Mouse (Mus musculus): Measurements from ENCODE around the gene Prelid1. TPM values are rescaled to one million over a fixed set of nuclear protein-coding genes. Genes with fewer than 3 reads are reported as not detected.

Prelid1 gene
- polyA plus RNA-seq (2012; rRNA removed) = 147 and 149 TPM in 2 replicates

GRCm38 (mm10) chr13:55319931-55320533 lies at the start of gene Prelid1:
Prelid1 (plus strand) TSS chr13:55320500.

DNA sequence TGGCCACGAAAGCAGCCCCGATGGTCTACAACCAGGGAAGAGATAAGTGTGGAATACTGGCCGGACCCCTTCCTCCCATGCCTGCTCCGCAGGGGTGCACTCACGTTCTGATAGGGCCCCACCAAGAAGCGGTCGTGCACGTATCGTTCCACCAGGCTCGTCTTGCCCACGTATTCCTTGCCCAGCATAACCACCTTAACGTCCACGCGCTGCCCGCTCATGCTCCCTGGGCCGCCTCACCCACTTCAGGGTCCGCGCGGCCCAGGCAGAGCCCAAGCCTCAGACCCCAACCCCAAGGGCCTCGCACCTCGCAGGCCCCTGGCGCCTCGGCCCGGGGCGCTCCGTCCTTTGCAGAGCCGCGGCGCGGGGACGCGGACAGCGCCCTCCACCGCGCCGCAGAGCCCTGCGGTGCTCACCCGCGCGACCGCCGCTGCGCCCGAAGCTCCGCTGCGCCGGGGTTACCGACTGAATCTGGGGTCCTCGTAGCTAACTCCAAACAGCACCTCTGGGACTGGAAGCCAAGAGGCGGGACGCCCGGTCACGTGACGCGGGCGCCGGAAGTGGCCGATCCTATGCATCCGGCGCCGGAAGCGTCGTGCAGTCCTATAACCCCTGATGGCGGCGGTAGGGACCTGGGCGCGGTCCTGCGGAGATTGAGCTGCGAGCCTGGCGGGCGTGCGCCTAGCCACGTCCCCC lies 1.3 kb downstream of the Prelid1 start, which contains the start of gene Rab24:
TSS of gene Rab24 (minus strand) at position 513 of the 696 bp plus-strand sequence.

DNA sequence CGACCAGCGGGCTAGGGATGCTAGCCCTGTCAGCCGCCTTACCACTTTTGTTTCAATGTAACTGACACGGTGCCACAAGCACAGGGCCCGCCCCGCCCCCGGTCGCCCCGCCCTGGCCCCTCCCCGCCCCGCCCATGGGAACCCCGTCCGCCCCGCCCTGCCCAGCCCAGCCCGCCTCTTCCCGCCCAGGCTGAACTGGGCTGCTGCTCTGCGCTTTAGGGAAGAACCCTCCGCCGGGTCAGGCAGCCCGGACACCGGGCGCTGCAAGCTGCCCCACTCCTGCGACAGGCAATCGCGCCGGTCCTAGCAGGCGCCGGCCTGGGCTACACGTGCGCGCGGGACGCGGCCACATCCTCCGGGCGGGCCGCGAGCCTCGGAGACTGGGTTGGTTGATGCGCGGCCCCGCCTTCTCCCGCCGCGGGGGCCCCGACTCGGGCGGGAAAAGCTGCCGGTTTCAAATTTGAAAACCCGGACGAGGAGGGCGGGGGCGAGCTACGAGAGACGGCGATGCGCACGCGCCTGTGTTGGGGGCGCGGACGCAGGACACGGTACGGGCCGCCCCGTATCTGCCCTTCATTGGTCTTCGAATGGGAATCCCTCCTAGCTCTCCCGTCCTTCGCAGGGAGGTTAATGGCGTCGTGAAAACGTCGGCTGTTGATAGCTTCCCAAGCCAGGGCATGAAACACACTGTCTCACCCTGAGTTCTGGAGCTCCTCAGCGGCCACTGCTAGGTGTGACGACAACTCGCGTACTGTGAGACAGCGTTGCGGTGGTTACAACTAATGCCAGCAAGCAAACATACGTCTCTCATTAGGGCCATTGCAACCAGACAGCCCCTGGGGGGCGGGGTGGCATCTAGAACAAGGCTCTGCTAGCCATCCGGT lies 9.6 kb downstream of the Prelid1 start, which contains the start of gene Mxd3:
TSS of gene Mxd3 (minus strand) at position 141 of the 884 bp plus-strand sequence.

GRCm38 (mm10) chr13:55362453-55363060 lies 42.3 kb downstream of the Prelid1 start, which contains the start of gene Lman2:
Lman2 (minus strand) TSS chr13:55362783.

GRCm38 (mm10) chr13:55369531-55370114 lies 49.3 kb downstream of the Prelid1 start, which contains the start of gene Rgs14:
Rgs14 (plus strand) TSS chr13:55369732.

Other genes starting within 250 kb of the Prelid1 start
- gene Uimc1, start 220.2 kb upstream of the Prelid1 start, polyA plus RNA-seq (2012; rRNA removed) = 9.8 and 11.8 TPM in 2 replicates
- 6.8 and 6.9 TPM in 2 replicates for gene Zfp346, start 215.2 kb upstream of the Prelid1 start, polyA plus RNA-seq (2012; rRNA removed)
- not detected in 2 replicates for gene Gm17617, start 187.0 kb upstream of the Prelid1 start, polyA plus RNA-seq (2012; rRNA removed)
- 4.9 and 5.9 TPM in 2 replicates for gene Fgfr4, start 167.9 kb upstream of the Prelid1 start, polyA plus RNA-seq (2012; rRNA removed)
- gene Nsd1, start 110.7 kb upstream of the Prelid1 start, polyA plus RNA-seq (2012; rRNA removed) = 7.6 and 8.3 TPM in 2 replicates
- gene Rab24, start 1.4 kb downstream of the Prelid1 start, polyA plus RNA-seq (2012; rRNA removed) = 53.1 and 64.8 TPM in 2 replicates
- gene Mxd3, start 9.3 kb downstream of the Prelid1 start, polyA plus RNA-seq (2012; rRNA removed) = 14.6 and 15.5 TPM in 2 replicates
- 49.8 and 52.0 TPM in 2 replicates for gene Lman2, start 42.3 kb downstream of the Prelid1 start, polyA plus RNA-seq (2012; rRNA removed)
- gene Rgs14, start 49.2 kb downstream of the Prelid1 start, polyA plus RNA-seq (2012; rRNA removed) = 4.3 and 5.2 TPM in 2 replicates
- not detected in 2 replicates for gene Slc34a1, start 77.7 kb downstream of the Prelid1 start, polyA plus RNA-seq (2012; rRNA removed)
- not detected in 2 replicates for gene Pfn3, start 94.7 kb downstream of the Prelid1 start, polyA plus RNA-seq (2012; rRNA removed)
- 238 and 242 TPM in 2 replicates for gene F12, start 106.3 kb downstream of the Prelid1 start, polyA plus RNA-seq (2012; rRNA removed)
- 20.6 and 24.2 TPM in 2 replicates for gene Grk6, start 124.6 kb downstream of the Prelid1 start, polyA plus RNA-seq (2012; rRNA removed)
- 0.58 and 0.66 TPM in 2 replicates for gene Prr7, start 143.8 kb downstream of the Prelid1 start, polyA plus RNA-seq (2012; rRNA removed)
- gene Dbn1, start 167.6 kb downstream of the Prelid1 start, polyA plus RNA-seq (2012; rRNA removed) = 5.2 and 5.5 TPM in 2 replicates
- gene Pdlim7, start 193.2 kb downstream of the Prelid1 start, polyA plus RNA-seq (2012; rRNA removed) = 13.9 and 14.6 TPM in 2 replicates
- 18.5 and 21.4 TPM in 2 replicates for gene Dok3, start 208.8 kb downstream of the Prelid1 start, polyA plus RNA-seq (2012; rRNA removed)
- 25.8 and 26.8 TPM in 2 replicates for gene Ddx41, start 216.2 kb downstream of the Prelid1 start, polyA plus RNA-seq (2012; rRNA removed)